Mouse (Mus musculus) layer of hippocampus, adult 18-20 months (tissue): ENCODE data around the gene Ptpn5. TPM values are rescaled to one million over a fixed set of nuclear protein-coding genes. Genes with fewer than 3 reads are reported as not detected.

ENCODE experiments used
- DNase-seq, 2 experiments: peaks; one replicate each; pipeline ENCODE4 v3.0.0; 2022; ENCODE audit warnings: low spot score in 2 of 2
- microRNA-seq, 2 experiments: library from miRNA; unstranded; fragments of <30 nt; microRNA quantifications; one replicate each; pipeline ENCODE4 v1.2.0; 2021
- total RNA-seq, 2 experiments: library from RNA; stranded (reverse); gene quantifications; 2 replicates each; pipeline ENCODE4 v1.2.3; 2021

Gene Ptpn5
- total RNA-seq, 2 experiments from 2014 or later, result 102 to 103 TPM

DNA sequence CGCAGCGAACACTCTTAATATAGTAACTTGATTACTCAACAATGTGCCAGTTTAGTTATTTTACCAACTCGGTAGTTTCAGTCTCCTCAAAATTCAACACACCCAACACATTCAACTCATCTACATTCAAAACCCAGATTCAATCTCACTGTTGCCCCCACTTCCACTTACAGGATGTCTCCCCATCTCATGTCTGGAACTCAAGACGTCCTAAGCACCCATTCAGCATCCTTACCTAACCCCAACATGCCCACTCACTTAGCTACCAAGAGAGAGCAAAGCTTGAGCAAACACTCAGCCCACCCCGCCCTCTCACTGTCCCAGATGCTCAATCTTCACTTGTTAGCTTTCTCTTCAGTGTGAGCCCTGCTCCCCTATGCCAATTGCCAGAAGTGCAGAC lies 71.9 kb downstream of the Ptpn5 start:
- no peak for DNase-seq

DNA sequence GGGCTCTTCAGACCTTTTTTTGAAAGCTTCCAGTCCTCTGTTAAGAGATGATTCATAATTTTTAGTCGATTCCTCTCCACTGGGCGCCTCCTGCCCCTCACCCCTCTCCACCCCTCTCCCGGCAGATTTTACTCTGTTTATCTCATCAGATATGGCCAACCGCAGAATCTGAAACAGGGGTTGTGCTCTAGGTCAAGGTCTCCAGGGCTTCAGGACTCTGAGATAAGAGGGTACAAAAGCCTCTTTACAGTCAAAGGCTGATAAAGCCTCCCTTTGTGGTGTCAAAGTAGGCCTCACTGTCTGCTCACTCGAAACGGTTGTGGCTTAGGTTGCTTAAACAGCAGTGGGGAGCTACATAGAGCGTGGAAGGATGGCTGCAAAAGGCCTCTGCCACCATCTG lies 74.1 kb downstream of the Ptpn5 start:
- no peak for DNase-seq

DNA sequence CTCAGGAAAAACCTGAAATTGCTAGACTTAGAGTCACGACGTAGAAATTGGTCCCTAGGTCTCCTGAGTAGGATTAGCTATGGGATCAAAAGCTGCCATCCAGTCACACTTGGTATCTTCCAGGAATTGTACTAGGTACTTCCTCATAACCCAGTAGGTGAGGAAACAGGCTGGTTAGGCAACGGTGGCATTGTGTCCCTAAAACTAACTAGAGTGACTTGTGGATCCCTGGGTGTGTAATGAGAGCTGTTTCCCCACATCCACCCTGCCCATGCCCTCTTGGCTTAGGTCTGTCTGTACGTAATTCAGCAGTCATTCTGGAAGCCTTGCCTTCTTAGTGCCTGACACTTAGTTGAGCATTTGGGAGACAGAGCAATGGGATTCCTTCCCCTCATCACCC lies 77.2 kb downstream of the Ptpn5 start:
- no peak for DNase-seq

DNA sequence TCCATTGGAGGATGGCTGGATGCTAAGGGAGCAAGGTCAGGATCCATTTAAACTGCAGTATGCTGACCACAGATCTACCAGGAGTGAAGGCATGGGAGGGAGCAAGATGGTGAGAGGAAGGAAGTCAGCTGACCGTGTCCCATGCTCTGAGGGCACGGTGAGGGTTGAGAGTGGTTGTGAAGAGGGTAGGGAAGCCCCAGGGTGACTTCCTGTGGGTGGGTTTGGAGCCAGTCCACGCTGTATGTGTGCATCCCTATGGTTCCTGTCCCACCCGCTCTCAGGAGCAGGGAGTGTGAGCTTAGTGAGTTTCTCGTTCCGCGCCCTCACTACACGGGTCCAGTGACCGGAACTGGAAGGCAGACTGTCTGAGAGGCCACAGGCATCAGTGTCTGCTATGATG lies 77.7 kb downstream of the Ptpn5 start:
- no peak for DNase-seq

DNA sequence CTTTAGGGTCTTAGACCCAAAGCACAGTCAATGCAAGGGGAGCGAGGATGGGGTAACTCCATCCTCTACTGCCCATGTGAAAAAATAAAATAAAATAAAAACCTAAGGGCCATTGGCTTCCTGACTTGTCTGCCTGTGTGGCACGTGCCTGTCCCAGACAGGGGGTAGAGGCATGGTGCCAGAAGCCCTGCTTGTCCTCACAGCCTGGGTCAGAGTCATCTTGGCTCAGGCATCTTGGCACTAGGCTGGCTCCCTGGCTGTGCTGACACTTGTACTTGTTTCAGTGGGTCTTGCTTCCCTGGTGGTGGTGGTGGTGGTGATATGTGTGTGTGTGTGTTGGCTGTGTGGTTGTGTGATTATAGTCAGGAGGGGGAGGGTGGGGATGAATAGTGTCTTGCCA lies 78.8 kb downstream of the Ptpn5 start:
- DNase-seq, result no peak

DNA sequence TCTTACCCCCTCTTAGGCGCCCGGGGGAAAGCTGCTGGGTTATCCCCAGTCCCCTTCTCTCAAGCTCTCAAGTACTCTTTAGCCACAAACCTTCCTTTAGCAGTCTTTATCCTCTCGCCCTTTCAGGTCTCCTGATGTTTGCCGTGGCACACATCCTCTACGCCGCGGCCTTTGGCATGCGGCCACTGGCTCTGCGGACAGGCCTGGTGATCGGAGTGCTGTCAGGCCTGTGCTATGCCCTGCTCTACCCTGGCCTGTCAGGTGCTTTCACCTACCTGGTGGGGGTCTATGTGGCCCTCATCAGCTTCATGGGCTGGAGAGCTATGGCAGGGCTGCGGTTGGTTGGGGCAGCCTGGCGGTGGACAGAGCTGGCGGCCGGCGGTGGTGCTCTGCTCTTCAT lies 80.2 kb downstream of the Ptpn5 start:
- DNase-seq, result no peak

DNA sequence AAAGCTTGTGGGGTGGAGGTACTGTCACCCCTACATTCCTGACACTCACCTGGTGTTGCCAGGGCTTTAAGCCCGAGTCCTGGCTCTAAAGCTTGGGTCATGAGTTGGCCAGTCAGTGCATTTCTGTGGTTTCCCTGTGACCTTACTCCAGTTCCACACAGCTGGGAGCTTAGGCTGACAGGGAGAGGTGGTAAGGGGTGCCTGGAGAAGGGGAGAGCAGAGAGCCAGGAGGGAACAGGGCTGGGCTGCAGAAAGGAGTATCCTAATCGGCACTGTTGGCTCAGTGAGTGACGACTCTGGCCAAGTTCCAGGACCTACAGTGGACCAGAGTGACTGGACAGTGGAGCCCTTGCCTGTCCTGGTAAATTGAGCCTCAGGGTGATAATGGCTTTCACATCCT lies 81.2 kb downstream of the Ptpn5 start:
- no peak for DNase-seq

DNA sequence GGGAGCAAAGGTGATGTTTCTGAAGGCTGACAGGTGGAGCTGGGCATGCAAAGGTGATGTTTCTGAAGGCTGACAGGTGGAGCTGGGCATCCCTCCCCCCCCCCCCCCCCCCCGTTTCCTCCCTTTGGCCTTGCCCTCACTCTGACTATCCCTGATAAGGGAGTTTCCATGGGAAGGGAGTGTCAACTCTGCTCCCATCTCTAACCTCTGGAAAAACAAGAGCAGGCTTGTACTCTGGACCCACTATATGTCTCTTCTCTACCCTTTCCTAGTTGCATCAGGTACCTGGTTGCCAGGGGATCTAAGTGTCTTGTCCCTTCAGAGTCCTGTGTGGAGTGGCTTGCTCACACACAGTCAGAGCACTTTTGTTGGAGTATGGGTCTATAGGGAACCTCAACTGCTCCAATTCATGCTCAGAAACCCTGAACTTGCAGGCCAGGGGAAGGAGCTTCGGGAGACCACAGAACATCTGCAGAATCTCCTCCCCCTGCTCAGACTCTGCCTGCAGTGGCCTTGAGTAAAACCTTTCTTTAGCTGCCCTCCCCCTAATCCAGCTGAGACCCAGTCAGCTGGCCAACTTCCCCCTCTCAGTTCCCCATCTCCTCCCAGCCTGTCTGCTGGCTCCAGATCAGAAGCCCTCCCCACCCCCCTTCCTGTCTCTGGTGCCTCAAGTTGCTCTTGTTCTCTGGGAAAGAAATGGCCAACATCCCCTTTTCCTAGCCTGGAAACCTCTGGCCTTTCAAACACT lies 81.9 kb downstream of the Ptpn5 start:
- DNase-seq, result no peak

DNA sequence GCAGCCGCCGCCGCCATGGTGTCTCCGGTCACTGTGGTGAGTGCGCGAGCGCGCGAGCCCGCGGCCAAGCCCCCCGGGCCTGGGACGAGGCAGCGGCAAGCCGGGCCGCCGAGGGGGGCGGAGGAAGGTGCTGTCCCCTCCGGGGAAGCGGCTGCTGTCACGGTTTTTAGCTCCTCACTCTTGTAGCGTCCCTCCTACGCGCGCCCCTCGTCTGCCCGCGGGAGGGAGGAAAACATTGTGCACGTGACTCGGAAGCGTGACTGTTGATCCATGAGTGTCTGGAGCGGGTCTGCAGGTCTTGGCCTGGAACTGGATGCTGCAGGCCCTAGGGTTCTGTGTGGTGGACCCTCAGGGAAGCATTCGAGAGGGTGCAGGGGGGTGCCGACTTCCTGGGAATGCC lies 82.7 kb downstream of the Ptpn5 start:
- DNase-seq, result peak; percentile 51 to 77

DNA sequence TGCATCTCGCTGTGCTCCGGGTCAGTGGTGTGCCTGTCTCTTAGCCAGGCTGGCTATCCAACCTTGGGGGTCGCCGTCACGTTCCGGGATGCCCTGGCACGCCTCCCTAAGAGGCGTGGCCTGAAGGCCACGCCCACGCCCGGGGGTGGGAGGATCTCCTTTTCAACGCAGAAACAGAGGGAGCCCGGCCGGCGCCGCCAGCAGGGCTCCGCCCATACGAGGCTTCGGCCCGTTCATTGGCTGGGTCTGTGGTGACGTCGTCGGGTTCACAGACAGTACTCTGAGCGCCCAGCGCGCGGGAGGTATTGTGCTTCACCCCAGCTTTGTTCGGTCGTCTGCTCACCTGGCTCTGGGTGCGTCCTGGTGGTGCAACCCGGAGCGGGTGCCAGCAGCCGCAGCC lies 83.1 kb downstream of the Ptpn5 start, which contains the start of gene Tmem86a:
Tmem86a (plus strand) TSS at position 236 of the 400 bp plus-strand sequence.
- DNase-seq, result peak; percentile 93 to 98

DNA sequence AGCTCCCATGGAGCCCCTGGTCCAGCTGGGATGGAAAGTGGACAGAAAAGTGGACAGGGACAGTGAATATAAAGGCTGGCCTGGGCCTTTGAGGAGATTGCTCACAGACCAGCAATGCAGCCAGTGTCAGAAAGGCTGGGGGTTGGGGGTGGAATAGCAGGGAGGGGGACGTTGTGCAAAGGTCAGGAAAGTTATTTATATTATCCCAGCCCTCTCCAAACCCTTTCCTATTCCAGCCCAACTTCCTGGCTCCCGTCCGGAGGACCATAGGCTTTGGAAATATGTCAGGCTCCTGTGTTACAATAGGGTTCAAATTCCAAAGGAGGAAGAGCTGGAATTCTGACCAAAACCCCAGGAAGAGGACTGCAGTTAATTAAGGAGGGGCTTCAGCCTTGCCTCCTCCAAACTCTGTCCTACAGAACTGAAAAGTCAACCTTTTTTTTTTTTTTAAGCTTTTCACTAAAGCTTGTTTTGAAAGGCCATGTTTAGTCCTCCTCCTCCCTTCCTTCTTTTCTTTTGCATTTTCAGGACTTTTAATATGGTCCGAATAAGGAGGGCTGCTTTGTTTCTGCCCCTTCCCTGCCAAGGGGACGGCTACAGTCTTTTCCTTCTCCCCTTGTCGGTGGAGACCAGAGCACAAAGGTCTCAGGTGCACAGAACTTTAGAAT lies 90.5 kb downstream of the Ptpn5 start:
- DNase-seq, result no peak

DNA sequence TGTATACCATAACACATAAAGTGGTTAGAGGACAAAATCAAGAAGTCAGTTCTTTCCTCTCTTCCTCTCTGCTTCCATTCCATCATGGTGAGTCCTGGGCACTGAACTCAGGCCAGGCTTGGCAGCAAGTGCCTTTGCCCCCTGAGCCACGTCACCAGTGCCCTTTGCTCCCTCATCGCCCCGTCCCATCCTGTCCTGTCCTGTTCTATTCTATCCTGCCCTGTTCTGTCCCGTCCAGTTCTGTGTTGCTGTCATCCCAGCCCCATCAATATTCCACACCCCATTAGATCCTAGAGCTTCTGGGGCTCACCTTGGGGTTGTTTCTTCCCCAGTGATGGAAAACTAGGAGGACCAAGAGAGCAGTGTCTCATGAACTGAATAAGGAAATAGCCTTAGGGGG lies 91.4 kb downstream of the Ptpn5 start:
- no peak for DNase-seq

DNA sequence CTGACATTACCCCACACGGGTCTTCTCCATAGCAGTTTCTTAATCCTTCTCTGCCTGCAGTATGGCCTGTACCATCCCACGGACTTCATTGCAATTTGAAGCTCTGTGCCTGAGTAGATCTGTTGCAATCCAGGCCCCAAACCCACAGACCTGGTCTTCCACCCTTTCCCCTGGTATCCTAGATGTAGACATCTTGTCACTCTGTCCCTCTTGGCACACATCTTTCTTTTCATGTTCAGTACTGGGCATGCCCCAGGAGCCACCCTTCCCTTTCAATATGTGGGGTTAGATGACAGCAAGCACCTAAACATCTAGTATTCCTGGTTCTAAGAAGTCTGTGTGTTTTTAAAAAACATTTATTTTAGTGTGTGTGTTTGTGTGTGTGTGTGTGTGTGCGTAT lies 91.8 kb downstream of the Ptpn5 start:
- no peak for DNase-seq

DNA sequence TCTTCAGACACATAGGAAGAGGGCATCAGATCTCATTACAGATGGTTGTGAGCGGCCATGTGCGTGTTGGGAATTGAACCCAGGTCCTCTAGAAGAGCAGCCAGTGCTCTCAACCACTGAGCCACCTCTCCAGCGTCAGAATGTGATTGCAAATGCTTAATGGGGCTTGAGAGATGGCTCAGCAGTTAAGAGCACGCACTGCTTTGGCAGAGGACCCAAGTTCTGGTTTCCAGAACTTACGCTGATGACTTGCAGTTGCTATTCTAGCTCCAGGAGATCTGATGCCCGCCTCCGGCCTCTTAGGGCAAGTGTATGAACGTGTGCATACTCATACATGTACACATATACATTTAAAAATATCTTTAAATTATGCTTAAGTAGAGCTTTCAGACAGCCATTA lies 98.1 kb downstream of the Ptpn5 start:
- no peak for DNase-seq

DNA sequence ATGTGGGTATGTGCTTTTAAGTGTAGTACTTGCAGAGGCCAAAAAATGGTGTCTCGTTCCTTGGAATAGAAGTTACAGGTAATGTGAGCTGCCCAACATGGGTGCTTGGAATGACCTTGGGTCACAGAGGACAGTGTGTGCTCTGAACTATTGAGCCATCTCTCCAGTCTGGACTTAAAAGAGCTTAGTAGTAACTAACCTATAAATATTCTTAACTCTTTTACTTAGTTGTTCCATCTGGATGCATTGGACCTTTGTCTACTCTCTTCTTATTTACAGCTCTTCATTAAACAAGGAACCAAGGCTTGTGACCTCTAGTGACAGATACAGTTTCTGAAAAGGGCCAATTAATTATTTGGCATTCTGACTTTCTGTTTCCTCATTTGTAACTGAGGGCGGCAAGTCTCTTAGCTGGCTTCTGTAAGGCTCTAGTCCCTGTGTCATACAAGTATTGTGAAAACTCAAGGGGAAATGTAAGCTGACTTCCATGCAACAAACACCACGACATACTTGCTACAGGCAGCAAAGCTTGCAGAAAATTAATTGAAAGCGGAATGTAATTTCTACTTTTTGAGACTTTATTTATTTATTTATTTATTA lies 98.6 kb downstream of the Ptpn5 start:
- no peak for DNase-seq

DNA sequence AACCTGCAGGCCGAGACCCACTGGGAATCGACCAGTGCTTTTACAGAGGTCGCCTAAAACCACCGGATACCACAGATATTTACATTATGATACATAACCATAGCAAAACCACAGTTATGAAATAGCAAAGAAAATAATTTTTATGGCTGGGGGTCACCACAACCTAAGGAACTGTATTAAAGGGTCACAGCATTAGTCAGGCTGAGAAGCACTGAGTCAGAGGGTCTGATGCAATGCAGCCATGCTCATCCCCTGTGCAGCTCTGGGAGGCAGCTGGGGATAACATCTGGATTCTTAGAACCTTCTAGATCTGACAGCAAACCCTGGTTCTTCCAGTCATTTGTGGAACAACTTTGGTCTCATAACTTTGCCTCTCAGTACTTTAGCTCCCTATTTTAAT lies 102.1 kb downstream of the Ptpn5 start:
- no peak for DNase-seq

DNA sequence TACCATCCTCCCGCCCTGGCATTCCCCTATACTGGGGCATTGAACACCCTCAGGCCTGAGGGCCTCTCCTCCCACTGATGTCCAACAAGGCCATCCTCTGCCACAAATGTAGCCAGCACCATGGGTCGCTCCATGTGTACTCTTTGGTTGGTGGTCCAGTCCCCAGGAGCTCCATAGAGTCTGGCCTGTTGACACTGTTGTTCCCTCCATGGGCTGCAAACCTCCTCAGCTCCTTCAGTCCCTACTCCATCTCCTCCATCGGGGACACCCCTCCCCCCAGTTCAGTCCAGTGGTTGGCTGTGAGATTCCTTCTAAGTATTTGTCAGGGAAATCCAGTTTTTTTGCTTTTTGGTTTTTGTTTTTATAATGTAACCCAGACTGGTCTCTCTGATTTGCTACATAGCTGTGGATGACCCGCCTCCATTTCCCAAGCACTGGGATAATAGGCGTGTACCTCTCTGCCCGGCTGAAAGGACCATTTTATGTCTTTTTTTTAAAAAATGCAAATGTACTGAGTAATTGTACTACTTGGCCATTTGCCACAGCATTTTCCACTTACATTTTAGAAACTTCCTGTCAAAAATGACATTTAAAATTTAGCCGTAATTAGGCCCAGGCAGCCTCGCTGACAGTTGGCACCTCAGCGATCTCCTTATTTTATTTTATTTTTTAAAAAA lies 102.8 kb downstream of the Ptpn5 start:
- DNase-seq, result no peak

Small RNAs within 50 kb of the gene (microRNA-seq; reads per million reads assigned to microRNA genes)
- 2.0 to 2.7 reads per million in 2 experiments for gene Mir7056

Other genes starting within 250 kb of the Ptpn5 start
- 10 to 100 TPM; 70.7 to 72.3 TPM for gene Tsg101, start 213.7 kb downstream of the Ptpn5 start, total RNA-seq
- 10 to 100 TPM; 14.3 to 16.4 TPM for gene Uevld, start 175.2 kb downstream of the Ptpn5 start, total RNA-seq
- gene Gm9999, start 150.1 kb downstream of the Ptpn5 start, total RNA-seq, result not detected
- gene Spty2d1, start 125.3 kb downstream of the Ptpn5 start, total RNA-seq, result 10 to 100 TPM; 18.7 to 20.4 TPM
- 10 to 100 TPM in 1 of 2 experiments, 1 to 10 TPM in 1; 9.4 to 11.7 TPM for gene Tmem86a, start 83.1 kb downstream of the Ptpn5 start, total RNA-seq
- gene Mrgpra6, start 71.2 kb upstream of the Ptpn5 start, total RNA-seq, result not detected
- not detected for gene Mrgpra9, start 119.2 kb upstream of the Ptpn5 start, total RNA-seq
- not detected for gene Mrgpra1, start 220.6 kb upstream of the Ptpn5 start, total RNA-seq